Mouse (Mus musculus) adrenal gland, postnatal 14 days (tissue): ENCODE measurements around the gene Dock9. TPM values are rescaled to one million over a fixed set of nuclear protein-coding genes. Genes with fewer than 3 reads are reported as not detected.
A peak's percentile ranks its signal among the peaks of the same experiment; 100 is the strongest.
"Not testable (repeated sequence)": the region's sequence is repeated elsewhere in the genome, so short reads cannot be mapped to it uniquely, and the experiment has no call there.

Experiments
- DNase-seq: peaks from one replicate; pipeline ENCODE4 v3.0.0; 2021; ENCODE audit warnings: mixed read lengths
- total RNA-seq: library from RNA; stranded (reverse); gene quantifications from 2 replicates; pipeline ENCODE4 v1.2.3, GENCODE M21; 2021

Gene Dock9
- total RNA-seq, 1 experiment from 2014 or later, result 31.9 TPM

DNA sequence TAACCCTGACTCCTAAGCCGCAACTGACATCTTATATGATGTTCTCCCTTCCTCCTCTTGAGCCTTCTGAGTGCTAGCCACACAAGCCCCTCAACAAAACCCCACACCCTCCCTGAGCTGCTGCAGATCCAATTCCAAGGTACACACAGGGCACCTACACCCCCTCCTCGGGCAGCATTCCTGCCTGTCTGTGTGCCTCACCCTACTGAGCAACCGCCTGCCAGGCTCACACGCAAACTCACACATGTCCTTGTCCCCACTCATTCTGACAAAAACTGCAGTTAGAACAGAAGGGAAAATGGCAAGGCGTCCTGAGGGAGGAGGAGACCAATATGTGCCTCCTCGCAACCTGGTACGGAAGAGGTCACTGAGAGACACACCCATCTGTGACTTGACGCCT, 60.4 kb downstream of the Dock9 start:
- no peak for DNase-seq

DNA sequence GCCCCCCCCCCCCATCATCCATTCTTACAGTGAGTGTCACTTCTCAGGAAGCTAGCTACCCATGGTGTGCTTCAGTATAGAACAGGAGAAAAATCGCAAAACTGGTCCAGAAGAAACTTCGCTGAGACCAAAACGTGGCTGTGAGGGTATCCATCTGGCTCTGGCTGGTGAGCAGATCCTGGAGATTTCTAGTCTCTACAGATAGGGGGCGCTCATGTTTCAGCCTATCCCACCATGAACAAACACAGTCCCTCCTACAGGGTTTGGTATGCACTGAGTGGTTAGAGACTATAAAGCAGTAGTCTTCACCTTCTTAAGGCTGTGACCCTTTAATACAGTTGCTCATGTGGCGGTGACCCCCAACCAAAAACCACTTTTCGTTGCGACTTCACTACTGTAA, 62.0 kb downstream of the Dock9 start:
- no peak for DNase-seq

GRCm38 (mm10) chr14:121734217-121734616, 63.4 kb downstream of the Dock9 start:
- no peak for DNase-seq

GRCm38 (mm10) chr14:121733694-121734093, 63.9 kb downstream of the Dock9 start:
- DNase-seq, result no peak

GRCm38 (mm10) chr14:121732196-121732595, 65.4 kb downstream of the Dock9 start:
- no peak for DNase-seq

GRCm38 (mm10) chr14:121731688-121732168, 65.9 kb downstream of the Dock9 start:
- peak; percentile 49 for DNase-seq

DNA sequence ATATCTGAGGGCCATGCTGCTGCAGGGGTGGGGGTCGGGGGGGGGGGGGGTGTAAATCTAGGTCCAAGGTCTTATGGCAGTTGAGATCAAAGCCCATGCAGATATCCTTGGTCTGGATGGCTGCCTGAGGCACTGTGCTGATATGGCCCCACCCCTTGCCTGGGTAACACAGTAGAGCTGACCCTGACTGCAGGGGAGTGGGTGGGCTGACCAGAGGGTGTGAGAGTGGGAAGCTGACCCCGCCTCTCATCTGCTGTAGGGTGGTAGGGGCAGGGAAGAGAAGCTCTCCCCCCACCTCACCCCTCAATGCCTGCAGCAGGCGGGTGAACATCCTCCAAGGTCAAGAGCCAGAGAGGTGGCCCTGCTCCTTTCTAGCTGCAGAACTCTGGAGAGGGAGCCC, 66.7 kb downstream of the Dock9 start:
- no peak for DNase-seq

- no peak for DNase-seq
Measured at GRCm38 (mm10) chr14:121727996-121728395, 69.6 kb downstream of the Dock9 start.

GRCm38 (mm10) chr14:121724501-121724900, 73.1 kb downstream of the Dock9 start:
- no peak for DNase-seq

DNA sequence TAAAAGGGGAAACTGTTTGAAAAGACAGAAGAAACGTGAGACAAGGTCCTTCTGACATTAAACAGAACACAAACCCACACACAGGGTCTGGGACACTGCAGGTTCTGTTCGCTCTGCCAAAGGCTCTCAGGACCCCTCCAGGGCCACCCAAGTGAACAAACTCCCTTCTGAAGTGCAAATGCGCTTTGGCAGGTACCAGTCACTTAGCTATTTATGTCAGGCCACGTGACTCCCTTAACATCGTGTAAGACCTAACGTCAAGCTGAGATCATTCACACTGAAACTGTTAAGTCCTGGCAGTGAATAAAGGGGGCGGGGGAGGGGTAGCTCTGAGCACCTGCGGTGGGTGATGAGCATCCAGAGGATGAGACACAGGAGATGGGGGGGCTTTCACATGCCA, 74.9 kb downstream of the Dock9 start:
- DNase-seq, result no peak

GRCm38 (mm10) chr14:121721431-121721830, 76.2 kb downstream of the Dock9 start:
- DNase-seq, result no peak

GRCm38 (mm10) chr14:121719638-121720601, 77.7 kb downstream of the Dock9 start:
- DNase-seq, result peak; percentile 40

GRCm38 (mm10) chr14:121714799-121715198, 82.8 kb downstream of the Dock9 start:
- DNase-seq, result not testable (repeated sequence)

- DNase-seq, result no peak
Measured at GRCm38 (mm10) chr14:121714268-121714667, 83.4 kb downstream of the Dock9 start.

- no peak for DNase-seq
Measured at GRCm38 (mm10) chr14:121713830-121714197, 83.8 kb downstream of the Dock9 start.

GRCm38 (mm10) chr14:121713166-121713829, 84.3 kb downstream of the Dock9 start:
- DNase-seq, result no peak

DNA sequence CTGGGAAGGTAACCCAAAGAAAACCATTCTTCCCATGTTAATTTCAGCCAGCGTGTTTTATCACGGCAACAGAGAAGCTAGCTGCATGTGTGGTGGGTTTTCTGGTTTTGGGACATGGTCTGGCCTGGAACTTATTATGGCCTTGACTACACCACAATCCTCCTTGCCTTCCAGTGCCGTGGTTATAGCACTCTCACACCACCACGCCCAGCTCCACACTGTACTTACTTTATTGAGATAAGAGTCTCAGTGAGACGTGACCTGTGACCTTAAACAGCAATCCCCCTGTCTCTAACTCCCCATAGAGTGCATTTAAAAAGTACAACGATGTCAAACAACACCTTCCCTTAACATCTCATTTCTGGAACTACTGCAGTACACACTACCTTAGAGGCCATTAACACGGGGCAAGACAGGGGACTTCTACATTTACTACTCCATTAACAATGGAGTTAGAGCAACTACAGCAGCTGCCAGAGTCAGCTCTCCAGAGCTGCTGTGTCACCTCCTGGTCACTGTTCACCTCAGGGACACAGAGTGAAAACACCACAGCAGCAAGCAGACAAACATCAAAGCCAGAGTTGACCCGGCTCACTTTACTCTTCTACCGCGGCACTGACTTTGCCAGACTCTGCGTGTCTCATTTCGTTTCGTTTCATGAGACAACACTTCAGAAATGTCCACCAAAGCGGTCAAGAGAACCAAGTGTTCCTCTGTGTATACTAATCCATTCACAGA, 86.4 kb downstream of the Dock9 start:
- DNase-seq, result peak; percentile 37

- DNase-seq, result no peak
Measured at GRCm38 (mm10) chr14:121710130-121710529, 87.5 kb downstream of the Dock9 start.

- no peak for DNase-seq
Measured at GRCm38 (mm10) chr14:121708244-121708643, 89.4 kb downstream of the Dock9 start.

DNA sequence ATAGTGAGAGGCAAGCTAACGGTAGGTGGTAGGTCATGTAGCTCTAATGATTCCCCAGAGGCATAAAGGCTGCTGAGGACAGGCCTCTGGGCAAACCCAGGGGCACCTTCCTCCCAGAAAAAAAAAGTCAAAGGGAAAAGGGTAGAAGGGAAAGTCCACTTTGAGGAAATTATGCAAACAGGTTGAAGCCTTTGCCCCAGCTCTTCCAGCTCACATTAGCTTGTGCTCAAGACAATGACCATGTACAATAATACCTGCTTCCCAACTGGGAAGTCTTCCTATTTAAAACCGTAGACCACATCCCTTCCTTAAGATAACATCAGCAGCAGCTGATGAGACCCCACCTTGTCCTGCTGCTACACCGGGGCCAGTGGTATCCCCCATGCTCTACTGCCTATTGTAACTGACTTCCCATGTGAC, 91.1 kb downstream of the Dock9 start:
- no peak for DNase-seq

GRCm38 (mm10) chr14:121705644-121706043, 92.0 kb downstream of the Dock9 start:
- DNase-seq, result no peak

GRCm38 (mm10) chr14:121702534-121702933, 95.1 kb downstream of the Dock9 start:
- DNase-seq, result no peak

- no peak for DNase-seq
Measured at GRCm38 (mm10) chr14:121700013-121700412, 97.6 kb downstream of the Dock9 start.
